Mouse (Mus musculus): ENCODE data around the gene Cadm2.

The Cadm2 gene

DNA sequence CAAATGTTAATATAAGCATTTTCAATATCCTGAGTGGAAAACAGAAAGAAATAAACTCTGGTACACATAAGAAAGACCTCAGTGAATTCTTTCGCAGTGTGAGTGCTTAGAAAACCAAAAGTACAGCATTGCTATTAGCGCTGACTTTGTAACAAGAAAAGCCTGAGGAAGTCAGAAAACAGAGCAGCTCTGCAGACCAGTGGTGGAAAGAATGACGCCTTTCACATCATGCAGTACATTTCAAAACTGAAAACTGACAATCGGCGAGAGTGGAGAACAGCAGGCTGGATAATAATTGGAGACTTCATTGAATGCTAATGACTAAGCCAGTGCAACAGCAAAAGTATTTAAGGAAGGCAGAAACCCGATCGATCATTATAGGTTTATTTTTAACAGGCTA, 138.2 kb downstream of the Cadm2 start:
- DNase-seq: no peak

- DNase-seq: no peak
Observed at GRCm38 (mm10) chr16:67467041-67467440, 153.7 kb downstream of the Cadm2 start.

- DNase-seq: no peak
Observed at GRCm38 (mm10) chr16:67436301-67436700, 184.4 kb downstream of the Cadm2 start.

DNA sequence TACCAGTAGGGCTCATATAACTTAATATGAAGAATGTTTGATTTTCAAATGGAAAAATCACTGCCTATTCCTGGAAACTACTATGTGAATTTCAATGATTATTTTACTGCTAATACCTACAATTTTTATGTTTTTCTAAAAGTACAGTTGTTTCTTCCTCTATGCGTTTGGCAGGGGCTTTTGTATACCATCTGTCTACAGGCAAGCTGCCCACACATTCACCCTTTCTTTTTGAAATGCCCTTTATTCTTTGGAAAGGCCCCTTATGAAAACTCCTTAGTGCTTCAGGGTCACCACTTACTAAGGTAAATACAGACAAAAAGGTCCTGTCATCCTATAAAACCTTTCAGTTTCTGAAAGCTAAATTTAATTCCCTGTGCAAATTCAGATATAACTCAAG, 195.3 kb downstream of the Cadm2 start:
- no peak for DNase-seq

- DNase-seq: no peak
Observed at GRCm38 (mm10) chr16:67410926-67411325, 209.8 kb downstream of the Cadm2 start.

DNA sequence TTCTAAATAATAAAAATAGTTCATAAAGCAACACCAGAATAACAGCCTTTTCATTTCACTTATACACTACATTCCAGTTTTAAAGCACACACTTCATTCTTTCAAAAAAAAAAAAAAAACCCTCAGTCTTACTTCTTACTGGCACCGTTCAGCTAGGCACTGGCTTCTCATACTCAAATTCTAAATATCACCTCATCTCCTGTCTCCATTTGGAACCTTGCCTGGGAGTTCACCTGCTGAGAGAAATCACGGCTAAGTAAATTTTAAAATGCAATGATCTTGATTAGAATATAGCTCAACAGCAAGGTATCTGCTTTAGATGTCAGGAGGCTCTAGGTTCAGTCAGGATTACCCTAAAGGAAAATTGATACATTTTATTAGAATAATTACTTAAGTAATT, 210.2 kb downstream of the Cadm2 start:
- no peak for DNase-seq

DNA sequence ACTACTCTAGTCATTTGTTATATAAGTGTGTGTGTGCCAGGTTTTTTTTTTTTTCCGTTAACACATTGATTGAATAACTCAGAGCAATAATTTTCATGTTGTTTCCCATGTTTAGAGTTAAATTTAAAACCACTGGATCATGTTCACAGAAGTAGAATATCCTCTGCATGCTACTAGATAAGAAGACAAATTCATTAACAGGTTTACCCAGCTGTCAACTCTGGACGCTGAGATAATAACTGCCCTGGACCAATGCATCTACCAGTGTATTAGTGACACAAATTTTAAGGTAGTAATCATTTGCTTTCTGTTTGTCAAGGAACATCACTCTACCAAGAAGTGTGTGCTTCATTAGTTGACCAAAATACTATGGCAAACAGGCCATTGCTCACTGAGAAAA, 253.0 kb downstream of the Cadm2 start:
- no peak for DNase-seq

DNA sequence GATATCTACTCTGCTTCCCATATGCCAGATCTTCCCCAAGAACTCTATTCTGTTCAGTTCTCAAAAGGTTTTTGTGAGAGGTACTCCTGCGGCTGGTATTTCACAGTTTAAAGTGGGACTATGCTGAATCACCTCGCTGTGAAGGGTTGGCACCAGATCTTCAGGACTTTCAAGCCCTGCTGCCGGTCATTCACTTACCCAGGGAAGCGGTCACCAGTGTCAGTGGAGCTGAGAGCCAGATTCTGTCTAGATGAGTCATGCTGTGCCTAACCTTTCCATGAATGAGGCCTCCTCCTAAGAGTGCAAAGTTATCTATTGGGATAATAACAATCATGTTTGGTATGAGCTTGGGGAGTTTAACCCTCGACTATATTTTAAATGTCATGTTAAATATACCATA, 272.7 kb downstream of the Cadm2 start:
- DNase-seq: no peak

DNA sequence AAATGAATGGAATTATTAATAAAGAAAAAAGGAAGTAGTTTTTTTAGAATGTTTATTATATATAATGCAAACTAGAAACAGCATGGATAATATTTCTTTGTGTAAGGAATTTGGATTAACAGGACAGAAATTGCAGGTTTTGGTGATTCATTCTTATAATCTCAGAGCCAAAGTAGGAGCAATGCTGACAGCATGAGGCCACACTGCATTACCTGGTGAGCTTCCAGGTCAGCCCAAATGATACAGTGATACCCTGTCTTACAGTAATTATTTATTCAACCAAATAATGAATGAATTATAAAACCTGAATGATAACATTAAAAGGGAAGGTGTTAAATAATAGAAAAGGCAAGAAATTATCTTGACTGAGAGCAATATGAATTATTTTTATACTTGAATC, 273.1 kb downstream of the Cadm2 start:
- no peak for DNase-seq

GRCm38 (mm10) chr16:67346621-67347290, 274.0 kb downstream of the Cadm2 start:
- DNase-seq: no peak

- DNase-seq: no peak
Observed at GRCm38 (mm10) chr16:67344194-67344593, 276.5 kb downstream of the Cadm2 start.

GRCm38 (mm10) chr16:67311033-67311432, 309.7 kb downstream of the Cadm2 start:
- no peak for DNase-seq

- no peak for DNase-seq
Observed at GRCm38 (mm10) chr16:67284664-67285063, 336.0 kb downstream of the Cadm2 start.

DNA sequence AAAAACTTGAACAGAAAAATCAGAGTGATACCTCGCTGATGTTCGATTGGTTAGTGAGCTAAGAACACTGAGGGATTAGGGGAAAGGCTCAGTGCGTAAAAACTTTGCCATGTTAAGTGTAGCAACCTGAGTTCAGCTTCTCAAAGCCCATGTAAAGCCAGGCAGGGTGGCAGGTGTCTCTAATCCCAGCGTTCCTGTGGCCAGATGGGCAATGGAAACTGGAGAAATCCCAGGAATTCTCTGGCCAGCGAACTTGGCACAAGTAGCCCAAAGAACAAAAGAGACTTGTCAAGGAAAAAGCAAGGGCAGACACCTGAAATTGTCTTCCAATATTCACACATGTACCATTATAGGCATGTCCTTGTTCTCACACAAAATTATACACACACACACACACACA, 377.1 kb downstream of the Cadm2 start:
- DNase-seq: no peak

DNA sequence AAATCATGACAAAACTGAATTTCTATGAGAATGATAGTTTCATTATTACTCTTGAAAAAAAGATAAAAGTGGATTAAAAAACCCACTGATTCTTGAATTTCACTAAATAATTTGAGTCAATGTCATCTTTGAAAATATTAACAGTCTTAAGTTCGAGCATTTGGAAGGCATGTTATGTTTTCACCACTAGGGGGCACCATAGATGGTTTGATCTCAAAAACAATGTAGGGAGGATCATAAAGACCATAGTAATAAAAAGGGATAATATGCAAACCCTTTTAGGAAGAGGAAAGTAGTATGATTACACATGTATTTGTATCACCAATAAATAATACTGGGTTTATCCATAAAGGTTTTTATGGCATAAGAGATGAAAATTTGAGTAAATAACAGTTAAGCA, 385.8 kb downstream of the Cadm2 start:
- no peak for DNase-seq

DNA sequence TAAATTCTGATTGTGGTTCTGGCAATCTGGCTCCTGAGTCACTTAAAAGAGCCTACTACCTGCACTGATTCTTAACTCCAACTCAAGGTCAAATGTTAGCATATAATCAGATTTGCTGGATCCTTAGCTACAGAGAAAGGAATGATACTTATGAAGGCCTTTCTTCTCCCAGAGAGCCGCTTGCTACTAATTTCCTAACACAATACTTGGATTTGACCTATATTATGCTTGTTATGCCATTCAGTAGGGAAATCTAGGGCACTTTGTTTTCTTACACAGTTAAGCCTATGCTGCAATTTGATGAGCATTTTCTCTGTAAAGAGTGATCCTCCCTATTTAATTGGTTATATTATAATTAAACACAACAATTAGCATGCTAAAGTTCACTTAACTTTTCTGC, 394.0 kb downstream of the Cadm2 start:
- DNase-seq: no peak

DNA sequence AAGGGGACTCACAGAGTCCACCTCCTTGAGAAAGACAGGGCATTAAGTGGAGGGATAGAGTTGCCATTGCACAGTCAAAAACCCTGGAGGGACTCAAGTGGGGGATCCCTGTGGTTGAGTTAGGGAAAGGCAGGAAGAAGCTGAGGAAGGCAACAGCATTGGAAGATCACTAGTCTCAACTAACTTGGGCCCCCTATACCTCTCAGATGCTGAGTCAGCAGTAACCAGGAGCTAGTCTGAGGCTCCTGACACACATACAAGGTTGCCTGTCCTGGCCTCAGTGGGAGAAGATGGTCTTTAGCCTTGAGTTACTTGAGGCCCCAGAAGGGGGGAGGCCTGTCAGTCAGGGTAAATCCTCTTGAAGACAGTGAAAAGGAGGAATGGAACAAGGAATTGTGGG, 417.4 kb downstream of the Cadm2 start:
- DNase-seq: no peak

- DNase-seq: no peak
Observed at GRCm38 (mm10) chr16:67192852-67193415, 427.8 kb downstream of the Cadm2 start.

- DNase-seq: no peak
Observed at GRCm38 (mm10) chr16:67192395-67192794, 428.3 kb downstream of the Cadm2 start.

DNA sequence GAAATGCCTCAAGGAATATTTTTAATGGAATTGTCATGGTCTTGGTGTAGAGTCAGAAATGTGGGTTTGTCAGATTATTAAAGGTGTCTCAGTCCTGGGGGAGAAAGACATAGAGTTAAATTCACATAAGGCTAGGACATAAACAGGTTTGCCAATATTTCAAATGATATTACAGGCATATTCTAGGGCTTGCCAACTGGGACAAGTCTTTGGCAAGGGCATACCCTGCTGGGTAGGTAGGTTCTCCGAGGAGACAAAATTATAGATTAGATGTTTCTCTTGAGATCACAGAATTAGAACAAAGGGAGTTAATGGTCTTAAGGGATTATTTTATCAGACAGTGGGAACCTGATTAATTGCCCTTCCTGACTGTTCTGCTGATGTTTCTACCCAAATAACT, 434.4 kb downstream of the Cadm2 start:
- no peak for DNase-seq

GRCm38 (mm10) chr16:67182958-67183357, 437.8 kb downstream of the Cadm2 start:
- no peak for DNase-seq

GRCm38 (mm10) chr16:67175386-67175785, 445.3 kb downstream of the Cadm2 start:
- DNase-seq: no peak

- no peak for DNase-seq
Observed at GRCm38 (mm10) chr16:67162211-67162790, 458.4 kb downstream of the Cadm2 start.

DNA sequence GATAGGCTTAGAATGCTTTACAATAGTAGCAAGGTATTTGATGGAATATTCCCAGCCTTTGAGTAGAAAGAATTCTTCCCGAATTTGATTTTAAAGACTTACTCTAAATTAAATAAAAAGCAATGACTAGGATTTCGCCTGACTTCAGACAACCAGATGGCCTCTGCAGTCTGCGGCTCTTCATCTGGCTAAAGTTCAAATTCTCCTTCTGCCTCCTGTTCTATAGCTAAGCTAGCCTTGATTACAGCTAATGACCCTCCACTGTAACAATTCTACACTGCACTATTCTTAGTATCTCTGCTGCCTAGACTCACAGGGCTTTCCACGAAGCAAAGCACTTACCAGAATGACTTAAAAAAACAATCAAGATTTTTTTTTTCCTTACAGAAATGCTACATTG, 495.9 kb downstream of the Cadm2 start:
- DNase-seq: no peak

GRCm38 (mm10) chr16:67122532-67122931, 498.2 kb downstream of the Cadm2 start:
- no peak for DNase-seq
